Mouse (Mus musculus): ENCODE measurements around the gene Pold4. TPM values are rescaled to one million over a fixed set of nuclear protein-coding genes. Genes with fewer than 3 reads are reported as not detected.

Gene Pold4
- total RNA-seq, 4 experiments from 2014 or later: 39.0 to 53.5 (median 52.4) TPM

DNA sequence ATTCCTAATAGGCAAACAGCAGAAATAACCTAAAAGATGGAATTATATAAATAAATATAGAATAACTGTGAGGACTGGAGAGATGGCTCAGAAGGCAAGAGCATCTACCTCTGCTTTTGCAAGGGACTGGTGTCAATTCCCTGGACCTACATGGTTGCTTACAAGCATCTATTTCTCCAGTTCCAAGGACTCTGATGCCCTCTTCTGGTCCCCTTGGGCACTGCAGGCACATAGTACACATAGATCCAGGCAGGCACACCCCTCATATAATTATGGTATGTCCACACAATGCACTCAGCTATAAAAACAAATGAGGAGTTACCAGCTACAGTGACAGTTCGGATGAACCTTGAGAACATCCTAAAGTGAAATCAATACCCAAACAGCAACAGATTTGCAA, 47.8 kb downstream of the Pold4 start:
- no peak for DNase-seq

DNA sequence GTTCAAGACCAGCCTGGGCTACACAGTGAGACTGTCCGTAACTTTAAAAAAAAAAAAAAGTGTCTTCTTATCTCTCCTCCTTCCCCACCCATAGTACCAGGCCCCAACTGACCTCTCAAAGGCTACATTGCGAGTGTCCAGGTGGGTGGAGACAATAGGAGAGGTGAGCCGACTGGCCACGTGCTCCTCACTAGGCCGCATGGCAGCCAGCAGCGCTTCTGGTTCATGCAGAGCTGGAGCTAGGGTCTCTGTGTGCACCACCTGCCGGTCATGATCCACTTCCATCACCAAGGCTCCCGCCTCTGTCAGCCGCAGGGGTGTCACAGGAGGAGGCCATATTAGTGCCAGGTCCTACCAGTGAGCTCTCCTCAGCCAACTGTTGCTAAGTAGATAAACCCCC, 48.7 kb downstream of the Pold4 start:
- DNase-seq: no peak

DNA sequence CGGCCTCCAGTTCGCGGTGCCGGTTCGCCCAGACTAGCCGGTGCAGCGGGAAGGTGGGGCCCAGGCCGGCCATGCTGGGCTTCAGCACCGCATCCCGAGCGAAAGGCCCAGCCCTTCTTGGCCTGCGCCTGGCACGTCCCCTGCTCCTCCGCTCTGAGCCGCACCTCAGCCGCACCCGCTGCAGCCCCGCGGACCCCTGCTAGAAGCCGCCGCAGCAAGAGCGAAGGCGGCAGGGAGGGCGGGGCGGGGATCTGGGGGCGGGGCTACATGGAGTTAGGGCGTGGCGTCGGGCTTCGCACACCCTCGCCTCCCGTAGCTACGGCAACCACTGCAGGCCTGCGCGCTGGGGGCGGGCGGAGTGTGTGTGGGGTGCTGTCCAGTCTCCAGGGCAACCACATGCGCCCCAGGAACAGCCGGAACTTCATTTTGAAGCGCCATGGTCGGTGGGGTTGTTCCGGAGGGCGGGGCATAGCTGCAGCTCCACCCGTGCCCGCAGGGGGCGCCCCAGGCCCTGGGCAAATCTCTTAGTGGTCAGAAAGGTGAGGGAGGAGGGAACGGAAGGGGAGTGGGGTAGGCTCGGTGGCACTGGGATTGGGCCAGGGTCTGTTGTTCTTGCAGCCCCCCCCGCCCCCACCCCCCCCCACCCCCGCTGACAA, 51.3 kb downstream of the Pold4 start, which contains the start of gene Ankrd13d:
Ankrd13d (minus strand) TSS at position 240 of the 656 bp plus-strand sequence.
- DNase-seq: peak; percentile 83

Small RNA genes lying within 50 kb of the gene (microRNA-seq; reads per million reads assigned to microRNA genes)
- gene Gm26115 (0 reads per million in 2 experiments), gene Mir6985 (0.50 to 1.2 reads per million in 2 experiments)

Other genes starting within 250 kb of the Pold4 start
- gene Acy3, start 245.3 kb upstream of the Pold4 start, total RNA-seq (2022): 10 to 100 TPM; 17.9 to 37.7 (median 23.4) TPM
- gene Tbx10, start 239.1 kb upstream of the Pold4 start, total RNA-seq (2022): not detected
- gene Nudt8, start 231.3 kb upstream of the Pold4 start, total RNA-seq (2022): 10 to 100 TPM; 22.8 to 27.3 (median 24.7) TPM
- gene Gm49405, start 231.3 kb upstream of the Pold4 start, total RNA-seq (2022): 1 to 10 TPM in 3 of 4 experiments, under 1 TPM in 1; 0.61 to 1.7 (median 1.3) TPM
- gene Doc2g, start 228.6 kb upstream of the Pold4 start, total RNA-seq (2022): 1 to 10 TPM; 1.5 to 2.5 (median 1.7) TPM
- gene Ndufv1, start 219.1 kb upstream of the Pold4 start, total RNA-seq (2022): 100 to 1,000 TPM; 235 to 340 (median 280) TPM
- 100 to 1,000 TPM; 366 to 409 (median 394) TPM for gene Gstp1, start 193.9 kb upstream of the Pold4 start, total RNA-seq (2022)
- 10 to 100 TPM; 45.4 to 79.1 (median 67.8) TPM for gene Gstp2, start 185.9 kb upstream of the Pold4 start, total RNA-seq (2022)
- 1 to 10 TPM in 1 of 4 experiments, under 1 TPM in 3; 0.56 to 1.1 (median 0.77) TPM for gene Gstp3, start 172.3 kb upstream of the Pold4 start, total RNA-seq (2022)
- gene Cabp2, start 150.3 kb upstream of the Pold4 start, total RNA-seq (2022): not detected
- 100 to 1,000 TPM; 100 to 146 (median 129) TPM for gene Cdk2ap2, start 134.7 kb upstream of the Pold4 start, total RNA-seq (2022)
- gene Pitpnm1, start 131.9 kb upstream of the Pold4 start, total RNA-seq (2022): 100 to 1,000 TPM in 1 of 4 experiments, 10 to 100 TPM in 3; 57.1 to 119 (median 84.1) TPM
- 100 to 1,000 TPM; 129 to 143 (median 134) TPM for gene Aip, start 106.0 kb upstream of the Pold4 start, total RNA-seq (2022)
- gene Gpr152, start 92.1 kb upstream of the Pold4 start, total RNA-seq (2022): under 1 TPM in 2 of 4 experiments, not detected in 2; 0.06 to 0.08 TPM
- under 1 TPM; 0.23 to 0.59 (median 0.39) TPM for gene Cabp4, start 87.9 kb upstream of the Pold4 start, total RNA-seq (2022)
- gene Coro1b, start 83.3 kb upstream of the Pold4 start, total RNA-seq (2022): 100 to 1,000 TPM; 174 to 210 (median 184) TPM
- 1 to 10 TPM; 2.2 to 4.4 (median 3.4) TPM for gene Ptprcap, start 78.3 kb upstream of the Pold4 start, total RNA-seq (2022)
- gene Rps6kb2, start 68.5 kb upstream of the Pold4 start, total RNA-seq (2022): 10 to 100 TPM; 29.2 to 53.0 (median 46.7) TPM
- gene Carns1, start 56.4 kb upstream of the Pold4 start, total RNA-seq (2022): 1 to 10 TPM; 3.6 to 6.8 (median 5.2) TPM
- gene Tbc1d10c, start 40.6 kb upstream of the Pold4 start, total RNA-seq (2022): 1 to 10 TPM; 1.6 to 2.8 (median 1.9) TPM
- gene Ppp1ca, start 39.8 kb upstream of the Pold4 start, total RNA-seq (2022): 100 to 1,000 TPM; 371 to 396 (median 387) TPM
- 10 to 100 TPM in 3 of 4 experiments, 1 to 10 TPM in 1; 8.7 to 14.3 (median 11.9) TPM for gene Rad9a, start 30.2 kb upstream of the Pold4 start, total RNA-seq (2022)
- gene Clcf1, start 17.7 kb upstream of the Pold4 start, total RNA-seq (2022): 10 to 100 TPM in 1 of 4 experiments, 1 to 10 TPM in 3; 4.5 to 14.4 (median 7.6) TPM
- not detected for gene AC109138.7, start 17.5 kb upstream of the Pold4 start, total RNA-seq (2022)
- gene Ssh3, start 37.3 kb downstream of the Pold4 start, total RNA-seq (2022): 10 to 100 TPM; 30.8 to 55.1 (median 46.6) TPM
- gene Ankrd13d, start 51.2 kb downstream of the Pold4 start, total RNA-seq (2022): 10 to 100 TPM in 1 of 4 experiments, 1 to 10 TPM in 3; 4.3 to 10.6 (median 6.8) TPM
- 10 to 100 TPM; 42.3 to 71.6 (median 53.0) TPM for gene Grk2, start 74.3 kb downstream of the Pold4 start, total RNA-seq (2022)
- 100 to 1,000 TPM in 3 of 4 experiments, 10 to 100 TPM in 1; 88.6 to 150 (median 124) TPM for gene Kdm2a, start 166.4 kb downstream of the Pold4 start, total RNA-seq (2022)
- gene Rhod, start 207.5 kb downstream of the Pold4 start, total RNA-seq (2022): 10 to 100 TPM; 29.8 to 48.0 (median 39.3) TPM
- gene Syt12, start 245.5 kb downstream of the Pold4 start, total RNA-seq (2022): 10 to 100 TPM; 60.5 to 90.4 (median 73.7) TPM